Mouse (Mus musculus) forebrain, embryonic 15.5 days (tissue): Measurements from ENCODE around the gene Acot8. TPM values are rescaled to one million over a fixed set of nuclear protein-coding genes. Genes with fewer than 3 reads are reported as not detected.
A peak's percentile ranks its signal among the peaks of the same experiment; 100 is the strongest.

Experiments
- ATAC-seq: fragments of 200-750 bp; cut with Nextera tagmentation; replicated peaks from 2 replicates; pipeline ENCODE4 v1.8.0; 2017; ENCODE audit warnings: mild to moderate bottlenecking, moderate TSS enrichment, moderate library complexity
- H3K27ac ChIP-seq: fragments of 300-500 bp; sonication (generic); replicated peaks from 2 replicates; pipeline ENCODE4 v1.5.1; 2015; ENCODE audit warnings: mild to moderate bottlenecking, inconsistent platforms
- H3K27me3 ChIP-seq: fragments of 300-500 bp; sonication (generic); 2 replicates; pipeline ENCODE4 v1.6.1; 2015; ENCODE audit warnings: inconsistent platforms
- H3K36me3 ChIP-seq: fragments of 300-500 bp; sonication (generic); 2 replicates; pipeline ENCODE4 v1.6.1; 2015; ENCODE audit warnings: mild to moderate bottlenecking, inconsistent platforms
- H3K4me1 ChIP-seq: fragments of 300-500 bp; sonication (generic); 2 replicates; pipeline ENCODE4 v1.6.1; 2015; ENCODE audit warnings: inconsistent platforms
- H3K4me2 ChIP-seq: fragments of 300-500 bp; sonication (generic); replicated peaks from 2 replicates; pipeline ENCODE4 v1.6.1; 2015; ENCODE audit warnings: mild to moderate bottlenecking, inconsistent platforms
- H3K4me3 ChIP-seq: fragments of 300-500 bp; sonication (generic); 2 replicates; pipeline ENCODE4 v1.5.1; 2015; ENCODE audit warnings: mild to moderate bottlenecking, inconsistent platforms
- H3K9ac ChIP-seq: fragments of 300-500 bp; sonication (generic); replicated peaks from 2 replicates; pipeline ENCODE4 v1.6.1; 2015; ENCODE audit warnings: mild to moderate bottlenecking, inconsistent platforms
- H3K9me3 ChIP-seq: fragments of 300-500 bp; sonication (generic); 2 replicates; pipeline ENCODE4 v1.6.1; 2016; ENCODE audit warnings: inconsistent platforms
- WGBS: fragments of 180-500 bp; shearing (Covaris S2); methylation state at CpG from one replicate; pipeline ENCODE4 v1.1.7; 2015; ENCODE audit warnings: mixed read lengths; 5-methylcytosine and 5-hydroxymethylcytosine counted together
- polyA plus RNA-seq: library from polyadenylated mRNA; unstranded; fragments of >200 nt; fragmentation: Nextera tagmentation; extraction: Ambion mirVana; gene quantifications from 2 replicates; pipeline ENCODE4 v1.2.1, GENCODE M21; 2015

Acot8 gene
- polyA plus RNA-seq, 1 experiment from 2014 or later = 17.2 TPM

GRCm38 (mm10) chr2:164788411-164788810 lies 16.3 kb downstream of the Acot8 start:
- H3K27me3 ChIP-seq = no peaks in the 10 kb centered on the region
- H3K9ac ChIP-seq = no peak overlapping the region
- peaks cover 19% of the 10 kb centered on the region for H3K4me1 ChIP-seq
- H3K4me2 ChIP-seq = no peak overlapping the region
- H3K9me3 ChIP-seq = no peaks in the 10 kb centered on the region
- whole genome bisulfite sequencing = 84% methylated on average over 4 of the region's 4 CpGs
- ATAC-seq = no peak
- H3K27ac ChIP-seq = no peak overlapping the region
- H3K4me3 ChIP-seq = no peak overlapping the region
- H3K36me3 ChIP-seq = peaks cover 26% of the 10 kb centered on the region

DNA sequence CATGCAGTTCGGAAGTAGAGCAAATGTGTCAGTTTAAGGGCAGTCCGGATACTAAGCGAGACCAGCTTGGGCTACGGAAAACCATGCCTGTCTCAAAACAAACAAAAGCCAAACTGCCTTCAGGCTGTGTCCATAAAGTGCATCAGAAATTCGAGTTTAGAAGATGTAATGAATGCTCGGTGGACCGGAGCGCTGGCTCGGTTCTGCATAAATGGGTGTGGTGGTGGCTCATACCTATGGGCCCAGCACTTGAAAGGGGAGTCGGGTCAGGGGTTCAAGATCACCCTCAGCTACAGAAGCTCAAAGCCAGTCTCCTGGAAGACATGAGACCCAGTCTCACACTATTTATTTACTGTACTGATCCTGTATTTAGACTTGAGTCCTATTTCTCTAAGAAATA lies 16.9 kb downstream of the Acot8 start:
- no peak overlapping the region for H3K9ac ChIP-seq
- peaks cover 19% of the 10 kb centered on the region for H3K4me1 ChIP-seq
- no peaks in the 10 kb centered on the region for H3K9me3 ChIP-seq
- H3K4me3 ChIP-seq = no peak overlapping the region
- WGBS = 87% methylated on average over 10 of the region's 10 CpGs
- no peak overlapping the region for H3K4me2 ChIP-seq
- no peak for ATAC-seq
- no peaks in the 10 kb centered on the region for H3K27me3 ChIP-seq
- H3K27ac ChIP-seq = no peak overlapping the region
- peaks cover 23% of the 10 kb centered on the region for H3K36me3 ChIP-seq

DNA sequence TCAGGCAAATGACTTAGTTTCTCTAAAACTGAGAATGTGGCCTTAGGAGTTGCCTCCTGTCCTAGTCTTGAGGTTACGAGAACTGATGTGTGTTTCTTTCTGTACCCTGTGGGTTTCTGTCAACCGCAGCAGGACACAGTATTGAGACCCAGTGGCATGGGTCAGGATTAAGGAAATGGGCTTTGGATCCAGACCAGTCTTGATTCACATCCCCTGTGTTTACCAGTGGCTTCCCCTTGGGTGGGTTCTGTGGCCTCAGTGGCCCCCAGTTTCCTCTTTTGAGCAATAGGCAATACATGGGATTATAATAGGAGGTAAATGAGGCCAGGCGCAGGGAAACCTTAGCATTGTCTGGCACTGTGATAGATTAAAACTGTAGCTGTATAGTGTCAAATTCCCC lies 17.6 kb downstream of the Acot8 start:
- no peak for ATAC-seq
- Histone ChIP-seq H3K9me3 (no peaks in the 10 kb centered on the region), H3K27ac (no peak overlapping the region), H3K4me1 (peaks cover 19% of the 10 kb centered on the region), H3K9ac (no peak overlapping the region), H3K27me3 (no peaks in the 10 kb centered on the region), H3K4me2 (peak overlapping the region; percentile 70), H3K36me3 (peaks cover 15% of the 10 kb centered on the region), H3K4me3 (no peak overlapping the region)
- 94% methylated on average over 3 of the region's 3 CpGs for WGBS

GRCm38 (mm10) chr2:164786388-164786885 lies 18.2 kb downstream of the Acot8 start:
- Histone ChIP-seq H3K4me2 (peak overlapping the region; percentile 70), H3K27ac (peak overlapping the region; percentile 73; the same call in 1 of the 2 replicates), H3K36me3 (peaks cover 9% of the 10 kb centered on the region; the same call in 1 of the 2 replicates), H3K4me3 (peak overlapping the region; percentile 77), H3K9me3 (no peaks in the 10 kb centered on the region), H3K9ac (peak overlapping the region; percentile 68), H3K4me1 (peaks cover 19% of the 10 kb centered on the region), H3K27me3 (no peaks in the 10 kb centered on the region)
- peak; percentile 26 for ATAC-seq
- 10% methylated on average over 15 of the region's 15 CpGs for WGBS

GRCm38 (mm10) chr2:164785481-164786387 lies 18.9 kb downstream of the Acot8 start, which contains the start of gene Snx21:
Snx21 (plus strand) TSS chr2:164785823.
- Histone ChIP-seq H3K36me3 (0 out of 2 replicates have a peak, but pooled peaks cover 3% of the 10 kb centered on the region), H3K9ac (peak within 1 kb of the TSS; percentile 68), H3K27ac (peak within 1 kb of the TSS; percentile 73), H3K9me3 (no peaks in the 10 kb centered on the region), H3K4me2 (peak within 1 kb of the TSS; percentile 70), H3K27me3 (no peaks in the 10 kb centered on the region), H3K4me3 (peak within 1 kb of the TSS; percentile 77), H3K4me1 (peaks cover 19% of the 10 kb centered on the region)
- under 1% methylated on average over 74 of the region's 89 CpGs for WGBS
- ATAC-seq = peak; percentile 91

GRCm38 (mm10) chr2:164784869-164785420 lies 19.7 kb downstream of the Acot8 start:
- 14% methylated on average over 7 of the region's 7 CpGs for WGBS
- Histone ChIP-seq H3K4me2 (peak overlapping the region; percentile 70), H3K27me3 (no peaks in the 10 kb centered on the region), H3K27ac (no peak overlapping the region), H3K4me1 (peaks cover 19% of the 10 kb centered on the region), H3K36me3 (no peaks in the 10 kb centered on the region), H3K9ac (peak overlapping the region; percentile 68), H3K9me3 (no peaks in the 10 kb centered on the region), H3K4me3 (peak overlapping the region; percentile 77)
- no peak for ATAC-seq

DNA sequence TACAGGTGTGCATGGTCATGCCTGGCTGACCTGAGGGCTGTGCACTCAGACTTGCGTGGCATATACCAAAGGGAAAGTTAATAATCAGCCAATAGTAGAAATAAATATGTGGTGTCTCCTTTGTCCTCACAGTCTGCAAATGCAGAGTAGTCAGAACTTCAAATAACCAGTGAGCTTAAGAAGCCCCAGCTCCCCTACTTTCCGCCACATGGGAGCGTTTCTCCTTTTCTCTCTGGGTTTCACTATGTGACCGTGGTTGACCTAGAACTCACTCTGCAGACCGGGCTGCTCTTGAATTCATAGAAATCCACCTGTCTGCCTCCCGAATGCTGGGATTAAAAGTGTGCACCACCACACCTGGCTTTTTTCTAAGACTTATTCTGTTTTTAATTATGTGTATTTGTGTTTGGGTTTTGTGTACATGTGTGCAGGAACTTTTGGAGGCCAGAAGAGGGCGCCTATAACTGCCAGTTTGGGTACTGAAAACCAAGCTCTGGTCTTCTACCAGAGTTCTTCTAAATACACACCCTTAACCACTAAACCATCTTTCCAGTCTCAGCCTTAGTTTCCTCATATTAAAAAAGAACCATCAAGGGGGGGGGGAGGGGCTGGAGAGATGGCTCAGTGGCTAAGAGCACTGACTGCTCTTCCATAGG lies 20.6 kb downstream of the Acot8 start:
- no peak overlapping the region for H3K27ac ChIP-seq
- ATAC-seq = no peak
- H3K27me3 ChIP-seq = no peaks in the 10 kb centered on the region
- no peak overlapping the region for H3K9ac ChIP-seq
- H3K4me2 ChIP-seq = no peak overlapping the region
- peaks cover 19% of the 10 kb centered on the region for H3K4me1 ChIP-seq
- no peaks in the 10 kb centered on the region for H3K36me3 ChIP-seq
- H3K4me3 ChIP-seq = no peak overlapping the region
- H3K9me3 ChIP-seq = no peaks in the 10 kb centered on the region
- WGBS = 79% methylated on average over 7 of the region's 7 CpGs

- no peak overlapping the region for H3K4me2 ChIP-seq
- no peak overlapping the region for H3K27ac ChIP-seq
- H3K9ac ChIP-seq = no peak overlapping the region
- H3K9me3 ChIP-seq = no peaks in the 10 kb centered on the region
- H3K4me3 ChIP-seq = no peak overlapping the region
- no peak for ATAC-seq
- H3K27me3 ChIP-seq = no peaks in the 10 kb centered on the region
- H3K36me3 ChIP-seq = no peaks in the 10 kb centered on the region
- 74% methylated on average over 4 of the region's 4 CpGs for WGBS
- peaks cover 15% of the 10 kb centered on the region for H3K4me1 ChIP-seq
Measured at GRCm38 (mm10) chr2:164781876-164782275, 22.8 kb downstream of the Acot8 start.

DNA sequence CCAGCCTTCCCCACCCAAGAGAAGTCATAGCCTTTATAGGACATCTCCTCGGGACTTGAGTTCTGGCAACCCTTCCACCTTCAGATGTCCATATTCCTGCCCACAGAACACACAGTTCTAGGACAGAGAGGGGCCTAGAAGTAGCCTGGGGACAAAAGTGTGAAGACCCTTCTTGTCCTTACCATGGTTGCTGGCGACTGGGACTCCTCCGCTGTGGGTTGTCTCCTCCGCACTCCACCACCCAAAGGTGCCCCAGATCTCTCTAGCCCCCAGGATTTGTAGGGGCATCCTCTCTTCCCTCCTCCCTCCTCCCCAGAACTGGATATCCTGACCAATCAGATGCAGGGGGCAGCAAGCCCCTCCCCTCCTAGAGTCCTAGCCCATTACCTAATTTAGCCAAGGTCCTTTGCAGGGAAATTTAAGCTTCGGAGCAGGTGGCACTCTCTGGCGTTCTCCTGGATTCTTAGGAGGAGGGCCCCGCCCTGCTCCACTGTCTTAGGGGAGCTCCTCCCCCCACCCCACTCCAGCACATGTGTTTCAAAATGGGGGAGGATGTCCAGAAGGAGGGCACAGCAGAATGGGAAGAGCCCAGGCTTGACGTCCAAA lies 25.1 kb downstream of the Acot8 start, which contains the start of gene Tnnc2:
Gene Tnnc2, minus strand, starts transcription at position 487 of the 606 bp plus-strand sequence.
- Histone ChIP-seq H3K4me3 (no peak within 1 kb of the TSS), H3K9me3 (no peaks in the 10 kb centered on the region), H3K4me2 (no peak within 1 kb of the TSS), H3K36me3 (no peaks in the 10 kb centered on the region), H3K9ac (no peak within 1 kb of the TSS), H3K4me1 (no peaks in the 10 kb centered on the region), H3K27me3 (no peaks in the 10 kb centered on the region), H3K27ac (no peak within 1 kb of the TSS)
- 69% methylated on average over 8 of the region's 8 CpGs for WGBS
- ATAC-seq = no peak

DNA sequence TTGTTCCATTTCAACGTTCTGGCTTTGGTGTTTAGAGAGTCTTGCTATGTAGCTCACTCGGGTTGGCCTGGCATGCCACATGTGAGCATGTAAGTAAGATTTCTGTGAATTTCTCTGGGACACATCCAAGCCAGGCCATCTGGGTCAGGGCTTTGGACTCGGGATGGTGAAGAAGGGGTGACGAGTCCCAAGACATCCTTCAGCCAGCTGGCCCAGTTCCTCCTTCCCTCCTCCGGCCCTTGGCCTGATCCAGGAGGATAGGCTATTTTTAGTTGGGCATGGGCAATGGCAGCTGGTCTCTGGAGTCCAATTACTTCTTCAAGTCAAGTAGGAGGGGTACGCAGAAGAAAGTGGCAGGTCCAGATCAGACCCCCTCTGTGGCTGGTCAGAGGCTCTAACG lies 25.9 kb downstream of the Acot8 start:
- Histone ChIP-seq H3K9ac (no peak overlapping the region), H3K36me3 (no peaks in the 10 kb centered on the region), H3K27me3 (no peaks in the 10 kb centered on the region), H3K4me2 (no peak overlapping the region), H3K9me3 (no peaks in the 10 kb centered on the region), H3K4me1 (no peaks in the 10 kb centered on the region), H3K4me3 (no peak overlapping the region), H3K27ac (no peak overlapping the region)
- WGBS = 89% methylated on average over 7 of the region's 7 CpGs
- no peak for ATAC-seq

- H3K4me1 ChIP-seq = no peaks in the 10 kb centered on the region
- H3K4me2 ChIP-seq = no peak overlapping the region
- no peaks in the 10 kb centered on the region for H3K36me3 ChIP-seq
- H3K4me3 ChIP-seq = no peak overlapping the region
- no peak overlapping the region for H3K27ac ChIP-seq
- no peaks in the 10 kb centered on the region for H3K27me3 ChIP-seq
- no peak overlapping the region for H3K9ac ChIP-seq
- no peak for ATAC-seq
- WGBS = 95% methylated on average over 11 of the region's 11 CpGs
- no peaks in the 10 kb centered on the region for H3K9me3 ChIP-seq
Measured at GRCm38 (mm10) chr2:164778015-164778287, 26.7 kb downstream of the Acot8 start.
